Mouse (Mus musculus) stomach, postnatal 0 days (tissue): ENCODE results near the gene Sardh.

Source experiments
- CTCF ChIP-seq: IDR thresholded peaks from 2 replicates; pipeline ENCODE4 v1.5.1; 2016; ENCODE audit warnings: antibody characterized with exemption, low read depth, mild to moderate bottlenecking, moderate library complexity
- EP300 ChIP-seq: optimal IDR thresholded peaks from 2 replicates; pipeline ENCODE3; 2016; ENCODE audit warnings: antibody characterized with exemption

DNA sequence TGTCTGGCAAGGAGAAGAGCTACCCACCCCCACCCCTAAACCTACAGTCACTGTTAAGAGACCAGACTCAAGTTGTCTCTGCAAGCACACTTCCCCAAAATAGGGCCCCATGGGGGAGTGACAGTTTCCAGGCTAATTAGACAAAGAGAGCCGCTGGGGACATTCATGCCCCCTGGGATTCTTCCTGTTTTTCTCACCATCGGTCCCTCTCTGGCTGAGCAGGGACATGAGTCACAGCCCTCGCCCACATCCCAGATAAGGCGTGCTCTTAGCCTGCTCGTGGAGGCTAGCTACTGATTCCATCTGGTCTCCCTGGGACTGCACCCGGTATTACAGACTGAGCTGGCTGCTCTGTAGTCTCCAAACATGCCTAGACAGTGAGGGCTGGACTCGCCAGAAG, 15.8 kb downstream of the Sardh start:
- TF ChIP-seq CTCF, result no peak
- no peak for TF ChIP-seq EP300
